ENCODE assay signal across 13 mouse cellular contexts in genomic region chr16:22494815-22495214, GRCm38 (mm10). TPM values are rescaled to one million over a fixed set of nuclear protein-coding genes. Genes with fewer than 3 reads are reported as not detected.
DNase-seq lines count a peak whose midpoint lies in the region; ATAC-seq and TF ChIP-seq lines count a peak whose summit lies in the region.
"Had no signal": no experiment of that assay in that cellular context is flagged by ENCODE, and none has a peak within 500 bp of the region (broad histone marks: within the 10 kb centered on the region; RNA-seq: fewer than 3 reads in every experiment).

No protein-coding gene starts in this region.

- no peaks in the 10 kb centered on the region for H3K27me3 ChIP-seq in heart, embryonic 13.5 days (replicated peaks)
- no peaks in the 10 kb centered on the region for H3K27me3 ChIP-seq in neural tube, embryonic 15.5 days (replicated peaks)
- H3K27me3 ChIP-seq: megakaryocyte, embryonic 14.5 days had no signal

- no peak overlapping the region for H3K9ac ChIP-seq in heart, embryonic 13.5 days
- H3K9ac ChIP-seq in neural tube, embryonic 15.5 days (replicated peaks) = no peak overlapping the region

- H3K27ac ChIP-seq in heart, embryonic 13.5 days (replicated peaks) = peak overlapping the region; percentile 82
- peak overlapping the region; percentile 74; the same call in 1 of the 2 replicates for H3K27ac ChIP-seq in layer of hippocampus, adult 2 months
- H3K27ac ChIP-seq in neural tube, embryonic 15.5 days (replicated peaks) = no peak overlapping the region
- H3K27ac ChIP-seq: forebrain, embryonic 10.5 days had no signal

- H3K36me3 ChIP-seq in heart, embryonic 13.5 days = no peaks in the 10 kb centered on the region
- no peaks in the 10 kb centered on the region for H3K36me3 ChIP-seq in neural tube, embryonic 15.5 days
- H3K36me3 ChIP-seq: forebrain, embryonic 10.5 days had no signal

- peaks cover 66% of the 10 kb centered on the region for H3K4me1 ChIP-seq in heart, embryonic 13.5 days
- peaks cover 5% of the 10 kb centered on the region; the same call in 1 of the 2 replicates for H3K4me1 ChIP-seq in neural tube, embryonic 15.5 days
- H3K4me1 ChIP-seq: forebrain, embryonic 10.5 days had no signal

- DNase-seq in heart, adult 8-10 months (ENCODE audit: low spot score) = no peak
- no peak for DNase-seq in layer of hippocampus, adult 2 months (ENCODE audit: low spot score in 2 of 2)
- no peak for DNase-seq in layer of hippocampus, postnatal 10 days (ENCODE audit: low spot score in 2 of 2)
- peak; percentile 30 for DNase-seq in right cerebral cortex, postnatal 14 days
- no peak for DNase-seq in right cerebral cortex, adult 18-20 months
- DNase-seq: kidney, postnatal 36 days; thymus, postnatal 4 days had no signal

- H3K4me2 ChIP-seq in heart, embryonic 13.5 days = peak overlapping the region; percentile 28; the same call in 1 of the 2 replicates
- H3K4me2 ChIP-seq in neural tube, embryonic 15.5 days = no peak overlapping the region

- 0 out of 2 replicates have a peak, but pooled peaks have one; percentile 27 for ATAC-seq in heart, embryonic 13.5 days (ENCODE audit: extremely low read depth, insufficient number of reproducible peaks, low FRiP score, low TSS enrichment)
- ATAC-seq in neural tube, embryonic 15.5 days (ENCODE audit: low FRiP score) = no peak
- ATAC-seq: CD4-positive, CD25-positive, alpha-beta regulatory T cell, adult 4 months; Patski had no signal

- no peak for TF ChIP-seq CTCF in layer of hippocampus, adult 2 months (conservative IDR thresholded peaks at IDR 0.05)

- no peaks in the 10 kb centered on the region for H3K9me3 ChIP-seq in heart, embryonic 13.5 days
- no peaks in the 10 kb centered on the region for H3K9me3 ChIP-seq in neural tube, embryonic 15.5 days (replicated peaks)
- H3K9me3 ChIP-seq: forebrain, embryonic 10.5 days; megakaryocyte, embryonic 14.5 days had no signal

- 5% methylated on average over 5 of the region's 5 CpGs for WGBS in heart, embryonic 13.5 days
- WGBS in neural tube, embryonic 15.5 days = 67% methylated on average over 5 of the region's 5 CpGs

- H3K4me3 ChIP-seq in heart, embryonic 13.5 days = no peak overlapping the region
- no peak overlapping the region for H3K4me3 ChIP-seq in layer of hippocampus, adult 2 months
- H3K4me3 ChIP-seq in neural tube, embryonic 15.5 days (replicated peaks) = no peak overlapping the region
- H3K4me3 ChIP-seq: forebrain, embryonic 10.5 days; megakaryocyte, embryonic 14.5 days had no signal

RNA-seq across cellular contexts. Expression of gene Etv5, which starts 55.3 kb away (rescaled TPM):
- polyA plus RNA-seq in heart, embryonic 13.5 days (2015; fragmentation: Nextera tagmentation; extraction: Ambion mirVana) = 22.1 and 25.1 TPM in 2 replicates
- 1 to 10 TPM; 8.8 to 9.8 (median 9.3) TPM for total RNA-seq in heart, adult 8-10 months (2022)
- 10 to 100 TPM; 44.8 to 45.4 TPM for total RNA-seq in layer of hippocampus, adult 2 months (2021)
- 10 to 100 TPM; 38.8 to 39.7 TPM for total RNA-seq in layer of hippocampus, postnatal 10 days (2021)
- 22.3 and 24.6 TPM in 2 replicates for polyA plus RNA-seq in neural tube, embryonic 15.5 days (2015; fragmentation: Nextera tagmentation; extraction: Ambion mirVana)
